Mouse (Mus musculus) forebrain, embryonic 14.5 days (tissue): ENCODE data around the gene Scamp4. TPM values are rescaled to one million over a fixed set of nuclear protein-coding genes. Genes with fewer than 3 reads are reported as not detected.
A peak's percentile ranks its signal among the peaks of the same experiment; 100 is the strongest.

ENCODE experiments used
- ATAC-seq: fragments of 200-750 bp; cut with Nextera tagmentation; 2 replicates; pipeline ENCODE4 v1.8.0; 2017; ENCODE audit warnings: mild to moderate bottlenecking, moderate library complexity
- DNase-seq: peaks from one replicate; pipeline ENCODE4 v3.0.0-alpha.2; 2015; ENCODE audit warnings: low spot score
- H3K27ac ChIP-seq: fragments of 300-500 bp; sonication (generic); 2 replicates; pipeline ENCODE4 v1.5.1; 2014; ENCODE audit warnings: low read depth, mild to moderate bottlenecking, control low read depth, low read length, moderate library complexity
- H3K27me3 ChIP-seq: fragments of 300-500 bp; sonication (generic); replicated peaks from 2 replicates; pipeline ENCODE4 v1.6.1; 2014; ENCODE audit warnings: low read length, control low read depth, mixed read lengths; ENCODE audit not compliant: control insufficient read depth, insufficient read depth
- H3K36me3 ChIP-seq: fragments of 300-500 bp; sonication (generic); 2 replicates; pipeline ENCODE4 v1.6.1; 2014; ENCODE audit warnings: low read length, control low read depth; ENCODE audit not compliant: control insufficient read depth, insufficient read depth
- H3K4me1 ChIP-seq: fragments of 300-500 bp; sonication (generic); 2 replicates; pipeline ENCODE4 v1.6.1; 2014; ENCODE audit warnings: antibody characterized with exemption, low read length, control low read depth; ENCODE audit not compliant: control insufficient read depth, insufficient read depth
- H3K4me2 ChIP-seq: fragments of 300-500 bp; sonication (generic); 2 replicates; pipeline ENCODE4 v1.6.1; 2014; ENCODE audit warnings: mild to moderate bottlenecking, control low read depth, low read length
- H3K4me3 ChIP-seq: fragments of 300-500 bp; sonication (generic); 2 replicates; pipeline ENCODE4 v1.5.1; 2014; ENCODE audit warnings: low read depth, low read length, control low read depth
- H3K9ac ChIP-seq: fragments of 300-500 bp; sonication (generic); 2 replicates; pipeline ENCODE4 v1.6.1; 2014; ENCODE audit warnings: mild to moderate bottlenecking, low read length, control low read depth, moderate library complexity
- H3K9me3 ChIP-seq: fragments of 300-500 bp; sonication (generic); replicated peaks from 2 replicates; pipeline ENCODE4 v1.6.1; 2016; ENCODE audit warnings: low read length, control low read depth, mixed read lengths; ENCODE audit not compliant: control insufficient read depth
- WGBS: fragments of 180-500 bp; shearing (Covaris S2); extraction: QIAGEN DNeasy Blood & Tissue Kit; methylation state at CpG from one replicate; pipeline ENCODE4 v1.1.7; 2014; 5-methylcytosine and 5-hydroxymethylcytosine counted together
- polyA plus RNA-seq: library from polyadenylated mRNA; unstranded; fragments of >200 nt; fragmentation: Nextera tagmentation; extraction: Ambion mirVana; gene quantifications from 2 replicates; pipeline ENCODE4 v1.2.1, GENCODE M21; 2014

Gene Scamp4
- polyA plus RNA-seq, 1 experiment from 2014 or later: 57.7 TPM

GRCm38 (mm10) chr10:80568876-80569275, 33.8 kb upstream of the Scamp4 start:
- WGBS: 95% methylated on average over 29 of the region's 29 CpGs
- no peaks in the 10 kb centered on the region for H3K27me3 ChIP-seq
- H3K36me3 ChIP-seq: peaks cover 9% of the 10 kb centered on the region; the same call in 1 of the 2 replicates
- no peak for ATAC-seq
- H3K27ac ChIP-seq: no peak overlapping the region
- no peak overlapping the region for H3K4me3 ChIP-seq
- H3K9me3 ChIP-seq: no peaks in the 10 kb centered on the region
- no peak overlapping the region for H3K4me2 ChIP-seq
- H3K9ac ChIP-seq: no peak overlapping the region
- H3K4me1 ChIP-seq: peaks cover 19% of the 10 kb centered on the region
- DNase-seq: no peak

DNA sequence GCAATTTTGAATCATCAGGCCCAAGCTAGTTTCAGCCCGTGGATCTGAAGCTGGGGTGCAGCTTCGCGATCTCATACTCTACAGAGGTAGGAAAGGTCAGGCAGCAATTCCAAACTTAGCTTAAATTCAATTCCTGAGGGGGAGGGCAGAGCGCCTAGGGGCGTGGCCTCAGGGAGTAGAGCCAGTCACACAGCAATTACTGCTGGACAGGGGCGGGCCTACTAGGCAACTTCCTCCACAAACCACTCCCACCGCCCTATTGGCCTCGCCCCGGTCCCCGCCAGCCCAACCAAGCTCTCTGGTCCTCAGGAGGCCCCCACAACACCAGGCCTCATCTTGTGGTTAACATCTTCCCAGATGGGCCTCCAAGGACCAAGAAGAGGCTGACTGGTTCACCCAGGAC, 33.0 kb upstream of the Scamp4 start:
- Histone ChIP-seq H3K4me3 (no peak overlapping the region), H3K36me3 (peaks cover 9% of the 10 kb centered on the region; the same call in 1 of the 2 replicates), H3K27me3 (no peaks in the 10 kb centered on the region), H3K4me2 (no peak overlapping the region), H3K9me3 (no peaks in the 10 kb centered on the region), H3K27ac (no peak overlapping the region), H3K9ac (no peak overlapping the region), H3K4me1 (peaks cover 24% of the 10 kb centered on the region)
- ATAC-seq (no peak), DNase-seq (no peak)
- 46% methylated on average over 10 of the region's 10 CpGs for WGBS

DNA sequence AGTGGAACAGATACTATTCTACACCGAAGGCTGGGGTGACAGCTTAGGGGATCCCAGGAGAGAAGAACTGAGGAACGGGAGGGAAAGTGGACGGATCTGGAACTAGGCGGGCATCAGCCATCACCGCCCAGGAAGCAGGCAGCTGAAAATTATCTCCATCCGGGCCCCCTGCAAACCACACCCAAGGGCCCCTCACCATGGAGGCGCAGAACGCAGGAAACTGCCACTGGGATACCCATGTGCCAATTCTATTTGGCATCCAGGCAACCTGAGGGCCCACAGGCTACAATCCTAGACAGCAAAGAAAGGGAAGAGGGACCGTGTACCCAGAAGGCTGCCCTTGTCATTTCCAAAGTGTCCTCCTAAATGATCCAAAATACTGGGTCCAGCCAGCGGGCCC, 32.3 kb upstream of the Scamp4 start:
- Histone ChIP-seq H3K9me3 (no peaks in the 10 kb centered on the region), H3K4me2 (no peak overlapping the region), H3K4me3 (no peak overlapping the region), H3K9ac (no peak overlapping the region; the same call in 1 of the 2 replicates), H3K27me3 (no peaks in the 10 kb centered on the region), H3K36me3 (peaks cover 9% of the 10 kb centered on the region; the same call in 1 of the 2 replicates), H3K27ac (no peak overlapping the region), H3K4me1 (peaks cover 24% of the 10 kb centered on the region)
- 89% methylated on average over 10 of the region's 10 CpGs for WGBS
- ATAC-seq (no peak), DNase-seq (no peak)

DNA sequence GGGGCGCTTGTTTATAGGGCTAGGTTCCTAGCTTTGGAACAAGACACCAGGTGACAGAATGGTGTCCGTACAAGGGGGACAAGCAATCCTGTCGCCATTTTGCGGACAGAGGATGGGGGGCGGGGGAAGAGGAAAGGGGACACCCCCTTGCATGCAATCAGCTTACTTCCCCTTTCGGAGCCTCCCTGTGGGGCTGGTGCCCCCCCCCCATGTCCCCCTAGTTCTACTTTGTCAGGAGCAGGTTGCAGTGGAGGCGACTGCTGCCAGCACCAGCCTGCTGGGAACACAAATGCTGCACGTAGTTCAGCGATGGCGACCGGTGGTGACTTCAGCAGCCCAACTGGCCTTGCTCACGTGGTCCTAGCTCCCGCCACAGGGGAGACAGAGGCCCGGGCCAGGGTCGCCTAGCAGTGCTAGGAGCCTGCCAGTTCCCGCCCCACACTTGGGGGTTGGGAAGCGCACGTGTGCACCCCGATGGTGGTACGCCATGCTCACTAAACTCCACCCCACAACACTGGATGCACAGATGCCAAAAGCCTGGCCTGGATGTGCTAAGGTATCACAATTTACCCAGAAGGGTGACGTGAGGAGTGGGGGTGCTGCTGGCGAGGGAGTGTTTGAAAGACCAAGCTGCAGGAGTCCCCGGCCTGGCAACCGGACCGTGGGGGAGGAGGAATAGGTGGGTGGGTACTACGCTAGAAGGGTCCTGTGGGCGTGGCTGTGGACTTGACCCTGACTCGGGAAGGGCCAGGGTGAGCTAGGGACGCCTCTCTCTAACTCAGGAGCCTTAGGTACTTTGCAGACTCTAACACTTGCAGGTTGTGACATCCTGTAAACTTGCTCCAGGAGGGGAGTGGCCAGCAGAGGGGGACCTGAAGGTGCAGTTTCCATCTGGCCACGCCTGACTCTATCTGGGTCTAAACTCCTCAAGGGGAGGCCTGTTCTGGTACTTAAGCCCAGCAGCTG, 31.5 kb upstream of the Scamp4 start:
- Histone ChIP-seq H3K9me3 (no peaks in the 10 kb centered on the region), H3K9ac (peak overlapping the region; percentile 54), H3K4me2 (peak overlapping the region; percentile 36), H3K27me3 (no peaks in the 10 kb centered on the region), H3K36me3 (peaks cover 9% of the 10 kb centered on the region; the same call in 1 of the 2 replicates), H3K4me1 (peaks cover 31% of the 10 kb centered on the region), H3K27ac (peak overlapping the region; percentile 44), H3K4me3 (peak overlapping the region; percentile 8; the same call in 1 of the 2 replicates)
- ATAC-seq (no peak), DNase-seq (peak; percentile 33)
- 18% methylated on average over 30 of the region's 30 CpGs for WGBS

DNA sequence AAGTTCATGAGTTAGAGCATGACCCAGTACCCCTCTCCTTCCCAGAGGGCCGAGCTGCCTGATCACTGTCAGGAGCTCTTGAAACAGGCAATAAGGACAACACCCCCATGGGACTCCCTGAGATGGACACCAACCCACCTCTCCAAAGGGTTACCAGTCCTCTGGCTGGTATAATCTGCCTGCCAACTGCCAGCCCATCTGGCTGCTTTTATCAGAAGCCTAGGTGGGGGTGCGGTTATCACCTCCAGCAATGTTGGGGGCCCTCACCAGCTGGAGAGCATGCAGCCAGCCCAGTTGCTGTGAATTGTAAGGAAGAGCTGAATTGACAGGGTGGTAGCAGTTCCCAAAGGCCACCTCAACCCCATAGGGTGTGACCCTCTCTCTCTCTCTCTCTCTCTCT, 30.2 kb upstream of the Scamp4 start:
- Histone ChIP-seq H3K27me3 (no peaks in the 10 kb centered on the region), H3K4me2 (no peak overlapping the region), H3K9ac (no peak overlapping the region), H3K27ac (no peak overlapping the region), H3K9me3 (no peaks in the 10 kb centered on the region), H3K36me3 (peaks cover 9% of the 10 kb centered on the region; the same call in 1 of the 2 replicates), H3K4me1 (peaks cover 31% of the 10 kb centered on the region), H3K4me3 (no peak overlapping the region)
- ATAC-seq (no peak), DNase-seq (no peak)
- WGBS: 74% methylated on average over 2 of the region's 2 CpGs

- Histone ChIP-seq H3K36me3 (no peaks in the 10 kb centered on the region), H3K9ac (no peak overlapping the region), H3K4me2 (no peak overlapping the region), H3K4me1 (peaks cover 33% of the 10 kb centered on the region), H3K27me3 (no peaks in the 10 kb centered on the region), H3K27ac (no peak overlapping the region), H3K4me3 (no peak overlapping the region), H3K9me3 (no peaks in the 10 kb centered on the region)
- ATAC-seq (no peak), DNase-seq (no peak)
- 61% methylated on average over 9 of the region's 9 CpGs for WGBS
These were observed 28.7 kb upstream of the Scamp4 start for GRCm38 (mm10) chr10:80573944-80574343.

GRCm38 (mm10) chr10:80574896-80575295, 27.8 kb upstream of the Scamp4 start:
- H3K9me3 ChIP-seq: no peaks in the 10 kb centered on the region
- DNase-seq: no peak
- ATAC-seq: no peak
- peaks cover 33% of the 10 kb centered on the region for H3K4me1 ChIP-seq
- 83% methylated on average over 3 of the region's 3 CpGs for WGBS
- no peak overlapping the region for H3K9ac ChIP-seq
- no peaks in the 10 kb centered on the region for H3K27me3 ChIP-seq
- no peak overlapping the region for H3K27ac ChIP-seq
- H3K4me2 ChIP-seq: peak overlapping the region; percentile 95; the same call in 1 of the 2 replicates
- no peaks in the 10 kb centered on the region for H3K36me3 ChIP-seq
- no peak overlapping the region for H3K4me3 ChIP-seq

DNA sequence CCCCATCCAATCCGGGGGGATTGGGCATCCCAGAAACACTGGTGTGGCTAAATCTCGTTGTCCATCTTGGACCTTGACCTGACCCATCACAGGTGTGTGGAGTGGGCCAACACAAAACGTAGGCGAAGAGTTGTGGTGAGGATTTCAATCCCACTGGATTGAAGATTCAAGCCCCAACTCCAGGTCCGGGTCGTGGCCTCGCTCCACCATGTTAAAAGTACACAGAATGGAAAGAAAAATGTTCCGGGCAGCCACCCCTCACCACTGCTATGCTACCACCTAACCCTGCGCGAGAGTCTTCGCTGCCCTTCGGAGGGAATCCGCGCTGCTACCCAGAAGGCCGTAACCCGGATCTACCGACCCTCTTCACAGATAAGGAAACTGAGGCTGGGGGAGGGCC, 26.7 kb upstream of the Scamp4 start:
- no peak for DNase-seq
- H3K4me1 ChIP-seq: peaks cover 30% of the 10 kb centered on the region
- ATAC-seq: no peak
- peak overlapping the region; percentile 79 for H3K9ac ChIP-seq
- no peaks in the 10 kb centered on the region for H3K9me3 ChIP-seq
- H3K36me3 ChIP-seq: no peaks in the 10 kb centered on the region
- H3K27ac ChIP-seq: no peak overlapping the region
- peak overlapping the region; percentile 95 for H3K4me2 ChIP-seq
- 14% methylated on average over 17 of the region's 17 CpGs for WGBS
- H3K4me3 ChIP-seq: peak overlapping the region; percentile 75
- H3K27me3 ChIP-seq: no peaks in the 10 kb centered on the region
